Mouse (Mus musculus) liver, postnatal 0 days (tissue): ENCODE data around the gene Runx3.

Experiments used
- CTCF ChIP-seq: sonication (generic); IDR thresholded peaks from 2 replicates; pipeline ENCODE4 v1.5.1; 2016; ENCODE audit warnings: antibody characterized with exemption, low read depth
- EP300 ChIP-seq: IDR thresholded peaks from 2 replicates; pipeline ENCODE4 v1.6.1; 2016; ENCODE audit warnings: antibody characterized with exemption, low read depth, mild to moderate bottlenecking

DNA sequence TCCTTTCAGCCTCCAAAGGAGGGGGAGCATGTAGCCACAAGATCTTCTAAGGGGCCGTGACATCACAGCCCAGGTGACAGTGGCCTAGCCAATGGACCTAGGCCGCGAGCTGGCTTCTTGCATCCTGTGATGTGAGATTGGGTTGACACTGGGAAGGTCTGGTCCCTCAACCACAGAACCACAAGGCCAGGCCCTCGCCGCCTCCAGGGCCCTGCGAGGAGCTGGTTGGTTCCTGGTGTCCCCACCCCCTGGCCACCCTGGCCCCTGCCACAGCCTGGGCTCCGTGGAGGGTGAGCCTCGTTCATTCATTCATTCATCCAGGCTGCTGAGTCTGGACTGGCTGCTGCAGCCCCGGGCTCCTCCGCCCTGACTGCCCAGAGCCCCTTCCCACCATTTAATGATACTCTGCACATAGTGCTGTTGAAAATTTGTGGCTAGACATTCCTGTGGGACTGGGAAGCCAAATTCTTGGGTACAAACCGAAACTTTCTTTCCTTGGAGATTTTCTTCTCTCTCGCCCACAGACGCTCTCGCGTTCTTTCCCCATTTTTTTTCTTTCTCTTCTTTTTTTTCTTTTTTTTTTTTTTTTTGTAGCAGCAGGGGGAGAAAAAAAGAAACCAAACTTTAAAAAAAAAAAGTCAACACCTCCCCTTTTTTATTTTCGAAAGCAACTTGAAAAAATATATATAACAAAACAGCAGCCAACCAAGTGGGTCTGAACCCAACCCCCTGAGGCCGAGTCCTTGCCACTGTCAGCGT is at the start of gene Runx3:
- no peak for TF ChIP-seq EP300
- TF ChIP-seq CTCF: no peak
